Mouse (Mus musculus) kidney, embryonic 15.5 days (tissue): ENCODE measurements around the gene Gdf1. TPM values are rescaled to one million over a fixed set of nuclear protein-coding genes. Genes with fewer than 3 reads are reported as not detected.

ENCODE experiments used
- ATAC-seq: fragments of 200-750 bp; cut with Nextera tagmentation; replicated peaks from 2 replicates; pipeline ENCODE4 v1.8.0; 2017; ENCODE audit warnings: moderate TSS enrichment; ENCODE audit not compliant: low FRiP score
- H3K27ac ChIP-seq: fragments of 300-500 bp; sonication (generic); 2 replicates; pipeline ENCODE4 v1.5.1; 2015; ENCODE audit warnings: mild to moderate bottlenecking, inconsistent platforms
- H3K27me3 ChIP-seq: fragments of 300-500 bp; sonication (generic); 2 replicates; pipeline ENCODE4 v1.6.1; 2015; ENCODE audit warnings: inconsistent platforms
- H3K36me3 ChIP-seq: fragments of 300-500 bp; sonication (generic); 2 replicates; pipeline ENCODE4 v1.6.1; 2015; ENCODE audit warnings: inconsistent platforms
- H3K4me1 ChIP-seq: fragments of 300-500 bp; sonication (generic); 2 replicates; pipeline ENCODE4 v1.6.1; 2015; ENCODE audit warnings: inconsistent platforms
- H3K4me2 ChIP-seq: fragments of 300-500 bp; sonication (generic); 2 replicates; pipeline ENCODE4 v1.6.1; 2015; ENCODE audit warnings: moderate library complexity, mild to moderate bottlenecking, inconsistent platforms
- H3K4me3 ChIP-seq: fragments of 300-500 bp; sonication (generic); replicated peaks from 2 replicates; pipeline ENCODE4 v1.5.1; 2015; ENCODE audit warnings: mild to moderate bottlenecking, inconsistent platforms
- H3K9ac ChIP-seq: fragments of 300-500 bp; sonication (generic); 2 replicates; pipeline ENCODE4 v1.6.1; 2015; ENCODE audit warnings: mild to moderate bottlenecking, inconsistent platforms
- H3K9me3 ChIP-seq: fragments of 300-500 bp; sonication (generic); replicated peaks from 2 replicates; pipeline ENCODE4 v1.6.1; 2016; ENCODE audit warnings: inconsistent platforms
- WGBS: fragments of 180-500 bp; shearing (Covaris S2); methylation state at CpG from one replicate; pipeline ENCODE4 v1.1.7; 2015; ENCODE audit warnings: mixed read lengths; 5-methylcytosine and 5-hydroxymethylcytosine counted together
- polyA plus RNA-seq: library from polyadenylated mRNA; unstranded; fragments of >200 nt; fragmentation: Nextera tagmentation; extraction: Ambion mirVana; gene quantifications from 2 replicates; pipeline ENCODE4 v1.2.1, GENCODE M21; 2015

Gene Gdf1
- polyA plus RNA-seq, result 5.2 and 6.2 TPM in 2 replicates

DNA sequence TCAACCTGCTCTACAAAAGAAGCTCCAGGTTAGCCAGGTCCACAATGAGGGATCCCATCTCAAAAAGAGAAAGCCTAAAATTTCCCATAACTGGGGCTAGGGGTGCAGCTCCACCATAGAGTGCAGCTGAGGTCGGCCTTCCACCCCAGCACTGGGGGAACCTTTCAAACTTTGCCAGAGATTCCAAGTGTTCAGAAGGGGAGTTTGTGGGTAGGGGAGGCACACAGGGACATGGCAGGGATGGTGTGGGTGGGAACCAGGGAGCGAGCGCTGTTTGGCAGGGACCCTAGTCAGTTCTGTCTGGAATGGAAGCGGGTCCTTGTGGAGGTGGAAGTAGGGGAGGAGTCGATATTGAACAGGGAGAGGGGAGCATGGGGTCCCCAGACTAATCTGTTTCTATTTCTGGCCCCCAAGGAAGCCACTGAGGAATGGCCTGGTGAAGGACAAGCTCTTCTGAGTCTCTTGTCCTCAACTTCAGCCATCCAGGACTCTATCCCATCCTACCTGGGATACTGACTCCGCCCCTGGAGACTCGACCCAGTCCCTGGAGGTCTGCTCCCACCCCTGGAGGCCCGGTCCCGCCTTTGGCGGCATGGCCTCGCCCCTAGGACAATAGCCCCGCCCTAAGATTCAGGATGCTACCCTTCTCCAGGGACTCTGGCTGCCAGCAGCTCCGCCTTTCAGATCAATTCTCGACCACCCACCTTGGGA lies at the start of gene Gdf1:
Gdf1 (plus strand) TSS at position 694 of the 711 bp plus-strand sequence.
- peak; percentile 14; the same call in 1 of the 2 replicates for ATAC-seq
- peak within 1 kb of the TSS; percentile 14; the same call in 1 of the 2 replicates for H3K27ac ChIP-seq
- H3K4me1 ChIP-seq, result peaks cover 27% of the 10 kb centered on the region
- no peaks in the 10 kb centered on the region for H3K9me3 ChIP-seq
- peaks cover 34% of the 10 kb centered on the region for H3K36me3 ChIP-seq
- peak within 1 kb of the TSS; percentile 12; the same call in 1 of the 2 replicates for H3K9ac ChIP-seq
- H3K4me2 ChIP-seq, result peak within 1 kb of the TSS; percentile 60
- H3K27me3 ChIP-seq, result peaks cover 13% of the 10 kb centered on the region
- 27% methylated on average over 14 of the region's 14 CpGs for WGBS
- peak within 1 kb of the TSS; percentile 32 for H3K4me3 ChIP-seq

DNA sequence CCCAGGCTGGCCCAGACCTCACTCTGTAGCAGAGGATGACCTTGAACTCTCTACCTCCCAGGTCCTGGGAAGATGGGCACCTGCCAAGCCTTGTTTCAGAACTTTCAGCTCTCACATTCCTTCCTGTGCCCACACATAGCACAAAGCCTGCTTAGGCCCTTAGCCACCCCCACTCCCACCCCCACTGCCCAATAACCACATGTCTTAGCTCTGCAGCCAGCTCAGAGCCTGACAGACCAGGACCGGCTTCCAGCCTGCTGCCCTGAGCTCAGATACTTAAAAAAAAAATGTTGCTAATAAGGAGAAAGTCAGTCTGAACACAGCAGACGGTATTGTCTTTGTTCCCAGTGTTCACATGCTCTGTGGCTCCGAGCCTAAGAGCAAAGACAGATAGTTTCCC lies 48.6 kb upstream of the Gdf1 start:
- no peak overlapping the region for H3K4me2 ChIP-seq
- no peak overlapping the region for H3K9ac ChIP-seq
- peaks cover 14% of the 10 kb centered on the region for H3K36me3 ChIP-seq
- no peak overlapping the region for H3K4me3 ChIP-seq
- H3K27me3 ChIP-seq, result no peaks in the 10 kb centered on the region
- no peak for ATAC-seq
- 49% methylated on average over 3 of the region's 3 CpGs for WGBS
- no peaks in the 10 kb centered on the region for H3K9me3 ChIP-seq
- peak overlapping the region; percentile 90 for H3K27ac ChIP-seq
- peaks cover 50% of the 10 kb centered on the region for H3K4me1 ChIP-seq

DNA sequence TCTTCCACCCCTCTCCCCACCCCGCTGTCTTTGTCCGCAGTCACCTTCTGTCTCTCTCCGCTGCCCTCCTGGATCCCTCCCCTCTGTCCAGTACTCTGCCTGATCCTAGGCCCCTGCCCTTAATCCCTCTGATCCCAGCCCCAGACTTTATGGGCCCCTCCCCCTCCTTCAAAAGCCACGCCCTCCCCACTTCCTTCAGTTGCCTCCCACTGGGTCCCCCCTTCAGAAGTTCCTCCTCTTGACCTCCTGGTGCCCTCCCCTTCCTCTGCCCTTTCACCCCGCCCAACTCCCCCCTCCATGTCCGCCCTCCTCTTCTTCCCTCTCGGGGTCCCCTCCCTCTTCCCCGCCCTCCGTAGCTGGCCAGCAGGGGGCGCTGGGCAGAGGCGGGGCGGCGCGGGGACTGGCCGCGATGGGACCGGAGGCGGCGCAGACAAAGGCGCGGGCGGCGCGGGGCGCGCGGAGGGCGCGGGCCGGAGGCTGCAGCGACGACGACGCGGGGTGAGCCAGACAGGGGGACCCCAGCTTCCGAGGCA lies 46.9 kb upstream of the Gdf1 start, which contains the start of gene Homer3:
Homer3 (plus strand) TSS at position 225 of the 533 bp plus-strand sequence.
- WGBS, result under 1% methylated on average over 36 of the region's 36 CpGs
- peaks cover 31% of the 10 kb centered on the region for H3K36me3 ChIP-seq
- H3K27me3 ChIP-seq, result no peaks in the 10 kb centered on the region
- peak within 1 kb of the TSS; percentile 90 for H3K27ac ChIP-seq
- peak within 1 kb of the TSS; percentile 88 for H3K4me3 ChIP-seq
- peaks cover 48% of the 10 kb centered on the region for H3K4me1 ChIP-seq
- ATAC-seq, result peak; percentile 90
- peak within 1 kb of the TSS; percentile 98 for H3K9ac ChIP-seq
- peak within 1 kb of the TSS; percentile 79 for H3K4me2 ChIP-seq
- H3K9me3 ChIP-seq, result no peaks in the 10 kb centered on the region

DNA sequence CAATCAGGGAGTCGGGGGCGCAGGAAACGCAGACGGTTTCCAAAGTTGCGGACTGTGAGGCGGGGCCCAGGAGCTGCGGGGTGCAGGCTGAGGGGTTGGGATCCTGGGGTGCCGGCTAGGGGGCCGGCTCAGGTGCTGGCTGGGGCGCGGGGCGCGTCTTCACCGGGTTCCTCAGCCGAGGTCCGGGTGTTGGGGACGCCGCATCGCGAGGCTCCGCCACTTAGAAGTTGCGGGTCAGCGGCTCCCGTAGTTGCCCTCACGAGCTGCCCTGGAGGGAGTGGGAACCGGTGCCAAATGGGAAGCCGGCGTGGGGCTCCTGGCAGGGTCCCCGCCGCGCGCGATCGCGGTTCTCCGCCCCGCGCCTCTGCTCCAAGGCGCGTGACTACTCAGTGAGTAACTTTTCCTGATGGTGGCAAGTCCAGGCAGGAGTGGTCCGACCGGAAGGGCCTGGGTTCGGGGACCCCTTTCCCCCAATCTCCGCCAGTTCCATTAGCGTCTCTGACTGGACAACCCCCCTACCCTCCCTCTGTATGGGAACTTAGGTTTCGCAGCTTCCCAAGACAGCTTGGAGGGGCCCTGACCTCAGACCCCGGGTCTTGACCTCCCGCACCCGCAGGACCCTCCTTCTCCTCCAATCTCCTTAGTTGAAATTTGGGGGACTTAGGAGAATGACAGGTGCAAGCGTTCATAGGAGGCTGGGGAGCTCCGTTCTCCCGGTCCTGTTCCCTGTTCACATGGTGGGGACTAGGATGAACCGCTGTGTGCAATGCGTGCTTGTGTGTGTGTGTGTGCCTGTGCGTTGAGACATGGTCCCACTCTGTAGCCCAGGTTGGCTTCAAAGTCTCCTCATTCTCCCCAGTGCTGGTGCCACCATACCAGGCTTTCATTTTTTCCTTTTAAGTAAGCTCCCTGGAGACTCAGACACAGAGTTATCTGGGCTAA lies 46.2 kb upstream of the Gdf1 start:
- under 1% methylated on average over 48 of the region's 55 CpGs for WGBS
- H3K4me1 ChIP-seq, result peaks cover 41% of the 10 kb centered on the region
- ATAC-seq, result peak; percentile 47
- H3K4me2 ChIP-seq, result peak overlapping the region; percentile 79
- H3K27me3 ChIP-seq, result no peaks in the 10 kb centered on the region
- peak overlapping the region; percentile 98 for H3K9ac ChIP-seq
- H3K36me3 ChIP-seq, result peaks cover 38% of the 10 kb centered on the region
- no peaks in the 10 kb centered on the region for H3K9me3 ChIP-seq
- peak overlapping the region; percentile 90 for H3K27ac ChIP-seq
- H3K4me3 ChIP-seq, result peak overlapping the region; percentile 88

DNA sequence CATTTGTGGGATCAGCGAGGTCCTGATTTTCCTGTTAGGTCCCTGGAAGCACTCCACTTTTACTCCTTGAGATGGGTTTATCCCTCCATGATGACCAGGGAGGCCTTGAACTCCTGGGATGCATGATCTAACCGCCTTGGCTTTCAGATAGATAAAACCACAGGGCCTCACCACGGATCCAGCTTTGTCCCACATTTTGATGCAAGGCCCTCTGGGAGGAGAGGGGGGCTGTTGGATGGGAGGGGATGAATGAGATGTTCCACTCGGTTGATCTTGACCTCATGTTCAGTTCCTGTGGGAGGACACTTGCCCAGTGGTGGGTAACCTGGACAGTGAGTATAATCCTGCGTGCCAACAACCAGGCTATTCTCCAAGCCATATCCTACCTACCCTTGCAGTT lies 45.2 kb upstream of the Gdf1 start:
- no peak overlapping the region for H3K9ac ChIP-seq
- H3K4me3 ChIP-seq, result peak overlapping the region; percentile 88

DNA sequence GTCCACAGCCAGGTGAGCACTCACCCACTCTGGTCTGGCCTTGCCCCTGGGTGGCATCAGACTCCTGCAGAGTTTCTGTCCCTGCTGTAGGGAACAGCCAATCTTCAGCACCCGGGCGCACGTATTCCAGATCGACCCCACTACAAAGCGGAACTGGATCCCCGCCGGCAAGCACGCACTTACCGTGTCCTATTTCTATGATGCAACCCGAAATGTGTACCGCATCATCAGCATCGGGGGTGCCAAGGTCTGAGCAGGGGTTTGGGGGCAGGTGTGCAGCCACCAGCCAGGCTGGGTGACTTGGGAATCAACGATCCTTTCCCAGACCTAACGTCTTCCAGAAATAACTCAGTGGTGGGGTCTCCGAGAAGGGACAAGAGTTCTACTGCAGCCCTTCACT lies 44.3 kb upstream of the Gdf1 start:
- Histone ChIP-seq H3K4me2 (no peak overlapping the region), H3K4me3 (no peak overlapping the region), H3K27ac (no peak overlapping the region), H3K27me3 (no peaks in the 10 kb centered on the region), H3K9ac (0 out of 2 replicates have a peak overlapping the region, but pooled peaks have one; percentile 12), H3K36me3 (peaks cover 57% of the 10 kb centered on the region), H3K4me1 (peaks cover 40% of the 10 kb centered on the region), H3K9me3 (no peaks in the 10 kb centered on the region)
- ATAC-seq, result no peak
- 98% methylated on average over 15 of the region's 15 CpGs for WGBS

More for the DNA sequence above, 45.2 kb upstream of the Gdf1 start:
- Histone ChIP-seq H3K9me3 (no peaks in the 10 kb centered on the region), H3K4me2 (peak overlapping the region; percentile 79), H3K27me3 (no peaks in the 10 kb centered on the region), H3K27ac (peak overlapping the region; percentile 54; the same call in 1 of the 2 replicates), H3K36me3 (peaks cover 49% of the 10 kb centered on the region), H3K4me1 (peaks cover 40% of the 10 kb centered on the region)
- no peak for ATAC-seq
- 50% methylated on average over 5 of the region's 5 CpGs for WGBS

- H3K9ac ChIP-seq, result no peak overlapping the region
- no peak overlapping the region for H3K4me3 ChIP-seq
- 91% methylated on average over 8 of the region's 8 CpGs for WGBS
- peaks cover 72% of the 10 kb centered on the region for H3K36me3 ChIP-seq
- no peaks in the 10 kb centered on the region for H3K9me3 ChIP-seq
- peaks cover 25% of the 10 kb centered on the region for H3K4me1 ChIP-seq
- ATAC-seq, result no peak
- H3K27me3 ChIP-seq, result no peaks in the 10 kb centered on the region
- no peak overlapping the region for H3K4me2 ChIP-seq
- H3K27ac ChIP-seq, result no peak overlapping the region
These were observed 42.9 kb upstream of the Gdf1 start for GRCm38 (mm10) chr8:70286737-70287136.

- no peak overlapping the region for H3K4me2 ChIP-seq
- H3K9me3 ChIP-seq, result no peaks in the 10 kb centered on the region
- no peak overlapping the region for H3K4me3 ChIP-seq
- no peak overlapping the region for H3K9ac ChIP-seq
- ATAC-seq, result 0 out of 2 replicates have a peak, but pooled peaks have one; percentile 9
- peaks cover 95% of the 10 kb centered on the region for H3K36me3 ChIP-seq
- H3K27ac ChIP-seq, result peak overlapping the region; percentile 56; the same call in 1 of the 2 replicates
- H3K27me3 ChIP-seq, result no peaks in the 10 kb centered on the region
- H3K4me1 ChIP-seq, result peaks cover 8% of the 10 kb centered on the region; the same call in 1 of the 2 replicates
- 56% methylated on average over 5 of the region's 5 CpGs for WGBS
These were observed 35.6 kb upstream of the Gdf1 start for GRCm38 (mm10) chr8:70293988-70294405.

GRCm38 (mm10) chr8:70300881-70301280 lies 28.7 kb upstream of the Gdf1 start:
- H3K27ac ChIP-seq, result no peak overlapping the region
- 85% methylated on average over 3 of the region's 3 CpGs for WGBS
- H3K9me3 ChIP-seq, result no peaks in the 10 kb centered on the region
- no peak overlapping the region for H3K9ac ChIP-seq
- ATAC-seq, result no peak
- peaks cover 31% of the 10 kb centered on the region for H3K4me1 ChIP-seq
- H3K4me2 ChIP-seq, result peak overlapping the region; percentile 87; the same call in 1 of the 2 replicates
- peaks cover 59% of the 10 kb centered on the region for H3K36me3 ChIP-seq
- peak overlapping the region; percentile 97 for H3K4me3 ChIP-seq
- no peaks in the 10 kb centered on the region for H3K27me3 ChIP-seq

DNA sequence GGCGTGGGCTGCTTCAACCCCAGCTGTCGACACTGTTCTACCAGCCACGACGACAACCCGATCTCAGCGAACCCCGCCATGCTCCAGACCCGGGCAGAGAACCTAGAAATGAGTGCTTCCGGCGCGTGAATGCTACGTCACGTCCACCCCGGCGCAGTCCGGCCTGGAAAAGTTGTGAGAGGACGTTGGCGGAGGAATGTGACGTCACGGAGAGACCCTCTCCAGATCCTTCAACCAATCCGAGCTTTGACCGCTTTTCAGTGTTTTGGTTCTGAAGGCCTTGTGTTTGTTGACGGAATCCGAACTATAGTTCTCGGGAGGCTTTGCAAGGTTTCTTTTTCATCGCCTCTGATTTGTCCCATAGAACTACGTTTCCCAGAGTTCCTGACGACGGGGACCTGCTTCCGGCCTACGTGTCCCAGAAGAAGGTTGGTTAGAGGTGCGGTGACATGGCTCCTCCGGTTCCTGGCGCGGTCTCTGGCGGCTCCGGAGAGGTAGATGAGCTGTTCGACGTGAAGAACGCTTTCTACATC lies 27.2 kb upstream of the Gdf1 start, which contains the start of the genes Ddx49 and Cope:
Ddx49 (minus strand) TSS at position 132 of the 533 bp plus-strand sequence.
Cope (plus strand) TSS at position 161 of the 533 bp plus-strand sequence.
- Histone ChIP-seq H3K4me1 (peaks cover 31% of the 10 kb centered on the region), H3K27ac (peak within 1 kb of the TSS; percentile 88), H3K36me3 (peaks cover 59% of the 10 kb centered on the region), H3K9ac (peak within 1 kb of the TSS; percentile 91), H3K9me3 (no peaks in the 10 kb centered on the region), H3K4me3 (peak within 1 kb of the TSS; percentile 97), H3K4me2 (peak within 1 kb of the TSS; percentile 87), H3K27me3 (no peaks in the 10 kb centered on the region)
- WGBS, result 0% methylated on average over 40 of the region's 40 CpGs
- ATAC-seq, result peak; percentile 92

DNA sequence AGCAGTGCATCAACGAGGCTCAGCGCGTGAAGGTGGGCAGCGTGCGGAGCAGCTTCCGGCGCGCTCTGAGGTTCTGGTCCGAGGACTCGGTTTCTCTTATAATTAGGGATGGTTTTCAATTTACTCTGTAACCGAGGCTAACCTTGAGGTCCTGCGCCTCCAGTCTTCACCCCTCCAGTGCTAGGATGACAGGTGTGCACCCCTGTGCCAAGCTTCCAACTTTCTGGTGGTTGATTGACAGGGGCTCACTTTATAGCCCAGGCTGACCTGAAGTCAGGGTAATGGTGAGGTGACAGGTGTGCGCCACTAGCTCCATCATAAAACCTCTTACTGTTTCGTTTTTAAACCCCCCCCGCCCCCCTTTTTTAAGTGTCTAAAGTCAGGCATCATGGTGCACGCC lies 26.7 kb upstream of the Gdf1 start:
- peak; percentile 54 for ATAC-seq
- 5% methylated on average over 16 of the region's 16 CpGs for WGBS
- Histone ChIP-seq H3K27ac (peak overlapping the region; percentile 88), H3K9me3 (no peaks in the 10 kb centered on the region), H3K4me1 (peaks cover 31% of the 10 kb centered on the region), H3K4me2 (peak overlapping the region; percentile 87), H3K36me3 (peaks cover 59% of the 10 kb centered on the region), H3K9ac (peak overlapping the region; percentile 91), H3K4me3 (peak overlapping the region; percentile 97), H3K27me3 (no peaks in the 10 kb centered on the region)
